In genomic region chr7:64236521-64236920, GRCm38 (mm10) we compare ENCODE assay signal across 10 mouse cellular contexts.
"Had no signal": no experiment of that assay in that cellular context is flagged by ENCODE, and none has a peak within 500 bp of the region (broad histone marks: within the 10 kb centered on the region; RNA-seq: fewer than 3 reads in every experiment).

No protein-coding gene starts in this region.

- H3K4me3 ChIP-seq: intestine, embryonic 15.5 days; limb, embryonic 15.5 days; liver, embryonic 12.5 days; midbrain, embryonic 12.5 days had no signal

- H3K27me3 ChIP-seq: intestine, embryonic 15.5 days; limb, embryonic 15.5 days; liver, embryonic 12.5 days; midbrain, embryonic 12.5 days had no signal

- H3K9me3 ChIP-seq: intestine, embryonic 15.5 days; limb, embryonic 15.5 days; liver, embryonic 12.5 days; midbrain, embryonic 12.5 days had no signal

- H3K9ac ChIP-seq: intestine, embryonic 15.5 days; limb, embryonic 15.5 days; liver, embryonic 12.5 days; lung, embryonic 14.5 days; midbrain, embryonic 12.5 days had no signal

- ATAC-seq: intestine, embryonic 15.5 days; liver, embryonic 12.5 days had no signal

- H3K27ac ChIP-seq: intestine, embryonic 15.5 days; limb, embryonic 15.5 days; liver, embryonic 12.5 days; midbrain, embryonic 12.5 days had no signal

- H3K4me1 ChIP-seq: intestine, embryonic 15.5 days; liver, embryonic 12.5 days; midbrain, embryonic 12.5 days had no signal

- DNase-seq: kidney, adult 18-20 months; kidney, postnatal 14 days; lung, embryonic 14.5 days; lung, postnatal 10 days; lung, postnatal 4 days; thymus, postnatal 36 days had no signal

- H3K4me2 ChIP-seq: intestine, embryonic 15.5 days; limb, embryonic 15.5 days; liver, embryonic 12.5 days; lung, embryonic 14.5 days; midbrain, embryonic 12.5 days had no signal

- H3K36me3 ChIP-seq: intestine, embryonic 15.5 days; limb, embryonic 15.5 days; liver, embryonic 12.5 days; midbrain, embryonic 12.5 days had no signal
